Mouse (Mus musculus): ENCODE measurements at regions not wholly inside any gene's neighbourhood (a gene's known extent, or its start where the extent isn't known, plus 50 kb on each side); places are given as distances from the start of the nearest gene placed in this dataset.

DNA sequence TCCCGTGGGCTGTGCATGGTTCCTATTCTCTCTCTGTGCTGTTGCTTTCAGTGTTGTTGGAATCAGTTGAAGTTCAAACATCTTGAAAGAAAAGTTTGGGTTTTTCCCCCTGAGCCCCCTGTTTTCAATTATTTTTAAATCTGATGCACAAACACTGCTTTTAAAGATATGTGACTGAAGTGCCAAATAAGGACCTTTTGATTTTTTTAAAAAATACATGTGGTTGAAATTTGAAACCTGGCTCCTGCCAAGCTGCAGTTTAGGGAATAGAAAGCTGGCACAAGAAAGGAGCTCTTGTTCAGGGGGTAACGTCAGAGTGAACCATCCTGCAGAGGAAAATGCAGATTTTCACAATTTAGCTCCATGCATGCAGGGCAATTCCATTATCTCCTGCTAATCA lies 509.4 kb upstream of the Intu start:
- Histone ChIP-seq H3K4me2 (replicated peaks; ENCODE audit: low read depth, low read length) (no peak overlapping the region), H3K4me1 (ENCODE audit: control insufficient read depth, insufficient read depth, low read length) (no peaks in the 10 kb centered on the region), H3K4me3 (ENCODE audit: low read length) (no peak overlapping the region), H3K36me3 (ENCODE audit: control insufficient read depth, insufficient read depth, low read length) (no peaks in the 10 kb centered on the region), H3K9me3 (ENCODE audit: control insufficient read depth, low read length) (no peaks in the 10 kb centered on the region), H3K27ac (ENCODE audit: low read depth, low read length) (no peak overlapping the region), H3K27me3 (ENCODE audit: control insufficient read depth, insufficient read depth, low read length) (no peaks in the 10 kb centered on the region), H3K9ac (ENCODE audit: low read depth, low read length) (no peak overlapping the region)
- WGBS = 44% methylated on average over 2 of the region's 2 CpGs
- no peak for ATAC-seq (ENCODE audit: low FRiP score, low TSS enrichment)

DNA sequence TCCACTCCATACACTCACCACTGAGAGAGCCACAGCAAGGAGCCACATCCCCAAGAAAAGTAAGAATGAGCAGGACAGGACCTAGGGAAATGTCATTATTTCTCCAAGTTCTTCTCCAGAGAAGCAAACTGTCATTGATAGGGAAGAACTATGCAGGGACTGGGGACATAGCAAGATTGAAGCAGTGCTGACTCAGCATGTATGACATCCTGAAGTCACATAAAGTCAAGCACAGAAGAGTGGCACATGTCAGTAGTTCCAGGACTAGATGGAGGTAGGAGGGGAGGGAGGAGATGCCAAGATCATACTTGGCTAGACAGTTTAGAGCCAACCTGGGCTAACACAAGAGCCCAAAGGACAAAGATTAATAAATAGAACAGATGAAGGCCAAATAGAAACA lies 503.4 kb upstream of the Intu start:
- Histone ChIP-seq H3K27ac (ENCODE audit: low read depth, low read length) (no peak overlapping the region), H3K36me3 (ENCODE audit: control insufficient read depth, insufficient read depth, low read length) (no peaks in the 10 kb centered on the region), H3K4me3 (ENCODE audit: low read length) (no peak overlapping the region), H3K9ac (ENCODE audit: low read depth, low read length) (no peak overlapping the region), H3K4me1 (ENCODE audit: control insufficient read depth, insufficient read depth, low read length) (no peaks in the 10 kb centered on the region), H3K9me3 (ENCODE audit: control insufficient read depth, low read length) (no peaks in the 10 kb centered on the region), H3K4me2 (replicated peaks; ENCODE audit: low read depth, low read length) (no peak overlapping the region), H3K27me3 (ENCODE audit: control insufficient read depth, insufficient read depth, low read length) (no peaks in the 10 kb centered on the region)
- no peak for ATAC-seq (ENCODE audit: low FRiP score, low TSS enrichment)

DNA sequence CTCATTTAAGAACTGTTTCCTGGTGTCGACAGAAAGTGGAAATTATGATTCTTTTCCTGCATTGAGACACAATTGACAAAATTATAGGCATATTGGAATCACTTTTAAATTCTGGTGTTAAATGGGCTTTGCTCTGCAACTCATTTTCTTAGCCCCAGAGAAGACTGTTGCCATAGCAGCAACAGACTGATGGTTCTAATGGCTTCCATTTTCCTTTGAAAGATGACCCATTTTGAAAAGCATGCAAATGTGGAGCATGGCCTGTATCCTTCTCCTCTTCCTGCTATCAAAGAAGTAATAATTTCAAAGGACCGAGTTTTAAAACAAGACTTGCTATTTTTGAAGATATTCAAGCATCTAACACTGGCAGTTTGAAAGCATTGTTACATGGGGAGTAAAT lies 494.9 kb upstream of the Intu start:
- Histone ChIP-seq H3K36me3 (ENCODE audit: control insufficient read depth, insufficient read depth, low read length) (no peaks in the 10 kb centered on the region), H3K27me3 (ENCODE audit: control insufficient read depth, insufficient read depth, low read length) (no peaks in the 10 kb centered on the region), H3K4me1 (ENCODE audit: control insufficient read depth, insufficient read depth, low read length) (no peaks in the 10 kb centered on the region), H3K9ac (ENCODE audit: low read depth, low read length) (no peak overlapping the region), H3K9me3 (ENCODE audit: control insufficient read depth, low read length) (no peaks in the 10 kb centered on the region), H3K4me3 (ENCODE audit: low read length) (no peak overlapping the region), H3K27ac (ENCODE audit: low read depth, low read length) (no peak overlapping the region), H3K4me2 (replicated peaks; ENCODE audit: low read depth, low read length) (no peak overlapping the region)
- no peak for ATAC-seq (ENCODE audit: low FRiP score, low TSS enrichment)
- 85% methylated on average over 2 of the region's 2 CpGs for WGBS

DNA sequence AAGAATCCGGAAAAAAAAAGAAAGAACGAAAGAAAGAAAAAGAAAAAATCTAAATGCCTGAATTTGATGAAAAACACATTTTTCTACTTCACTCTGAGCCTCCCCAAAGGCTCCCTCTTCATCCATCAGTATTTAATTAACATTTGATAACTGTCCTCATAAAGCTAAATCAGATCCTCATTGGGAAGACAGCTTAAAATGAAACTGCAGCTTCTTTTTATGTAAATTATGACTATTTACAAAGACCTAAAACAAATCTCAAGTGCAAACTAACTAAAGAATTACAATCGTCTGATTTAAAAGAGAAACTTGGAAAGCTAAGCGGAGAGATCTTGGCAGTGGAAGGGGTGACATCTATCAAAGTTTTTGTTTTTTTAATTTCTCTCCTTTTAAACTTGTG lies 481.4 kb upstream of the Intu start:
- ATAC-seq (ENCODE audit: low FRiP score, low TSS enrichment) = no peak
- Histone ChIP-seq H3K4me3 (ENCODE audit: low read length) (no peak overlapping the region), H3K27ac (ENCODE audit: low read depth, low read length) (no peak overlapping the region), H3K9ac (ENCODE audit: low read depth, low read length) (no peak overlapping the region), H3K36me3 (ENCODE audit: control insufficient read depth, insufficient read depth, low read length) (no peaks in the 10 kb centered on the region), H3K27me3 (ENCODE audit: control insufficient read depth, insufficient read depth, low read length) (no peaks in the 10 kb centered on the region), H3K4me2 (replicated peaks; ENCODE audit: low read depth, low read length) (no peak overlapping the region), H3K9me3 (ENCODE audit: control insufficient read depth, low read length) (no peaks in the 10 kb centered on the region), H3K4me1 (ENCODE audit: control insufficient read depth, insufficient read depth, low read length) (no peaks in the 10 kb centered on the region)
- 54% methylated on average over 4 of the region's 4 CpGs for WGBS

DNA sequence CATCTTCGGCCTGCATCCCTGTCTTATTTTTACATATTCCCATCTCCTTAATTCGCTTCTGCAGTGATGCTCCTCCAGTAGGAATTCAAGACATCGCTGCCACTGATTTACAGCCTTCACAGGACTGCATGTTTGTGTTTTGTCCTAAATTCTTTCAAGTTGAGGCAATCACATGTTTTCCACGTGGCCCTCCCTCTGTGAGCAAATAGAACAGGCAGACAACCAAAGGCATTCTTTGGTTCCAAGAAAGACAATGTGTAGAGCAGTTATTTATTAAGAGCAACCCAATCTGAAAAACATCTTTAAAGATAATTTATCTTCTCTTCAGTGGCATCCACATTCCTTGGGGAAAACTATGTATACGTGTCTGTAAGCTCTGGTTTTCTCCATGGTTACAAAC lies 472.8 kb upstream of the Intu start:
- Histone ChIP-seq H3K27me3 (ENCODE audit: control insufficient read depth, insufficient read depth, low read length) (no peaks in the 10 kb centered on the region), H3K9me3 (ENCODE audit: control insufficient read depth, low read length) (no peaks in the 10 kb centered on the region), H3K9ac (ENCODE audit: low read depth, low read length) (no peak overlapping the region), H3K4me3 (ENCODE audit: low read length) (no peak overlapping the region), H3K36me3 (ENCODE audit: control insufficient read depth, insufficient read depth, low read length) (no peaks in the 10 kb centered on the region), H3K27ac (ENCODE audit: low read depth, low read length) (no peak overlapping the region), H3K4me1 (ENCODE audit: control insufficient read depth, insufficient read depth, low read length) (no peaks in the 10 kb centered on the region), H3K4me2 (replicated peaks; ENCODE audit: low read depth, low read length) (no peak overlapping the region)
- ATAC-seq (ENCODE audit: low FRiP score, low TSS enrichment) = no peak
- 66% methylated on average over 5 of the region's 5 CpGs for WGBS

DNA sequence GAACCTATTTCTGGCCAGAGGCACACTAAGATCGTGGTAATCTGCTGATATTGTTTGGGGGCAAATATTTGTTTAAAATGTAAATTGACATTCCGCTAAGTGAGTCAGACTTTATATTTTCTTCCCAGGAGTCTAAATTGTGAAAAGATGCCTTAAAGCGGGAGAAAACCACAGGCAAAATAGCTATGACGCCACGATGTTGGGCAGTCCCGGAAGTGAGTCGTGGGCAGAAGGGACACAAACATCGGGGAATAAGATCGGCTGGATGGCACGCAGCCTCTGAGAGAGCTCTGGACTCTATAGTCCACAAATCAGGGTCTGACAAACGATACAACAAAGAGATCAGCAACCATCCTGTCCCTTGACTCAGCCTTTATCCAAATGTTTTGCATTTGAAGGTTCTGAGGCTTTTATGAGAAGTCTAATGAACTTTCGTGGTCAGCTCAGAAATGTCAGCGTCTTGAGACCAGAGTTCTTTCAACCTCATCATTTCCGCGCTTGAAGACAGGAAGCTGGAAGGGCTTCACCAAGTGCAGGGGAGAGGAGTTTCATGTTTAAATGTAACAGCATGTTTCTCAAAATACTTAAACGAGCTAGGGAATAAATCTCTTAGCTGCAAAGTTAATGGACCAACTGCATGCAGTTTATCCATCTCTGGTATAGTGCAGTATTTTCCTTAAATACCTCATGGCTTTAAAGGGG lies 472.2 kb upstream of the Intu start:
- no peaks in the 10 kb centered on the region for H3K9me3 ChIP-seq (ENCODE audit: control insufficient read depth, low read length)
- 48% methylated on average over 16 of the region's 16 CpGs for WGBS
- no peak overlapping the region for H3K9ac ChIP-seq (ENCODE audit: low read depth, low read length)
- H3K4me2 ChIP-seq (replicated peaks; ENCODE audit: low read depth, low read length) = no peak overlapping the region; the same call in 1 of the 2 replicates
- H3K4me1 ChIP-seq (ENCODE audit: control insufficient read depth, insufficient read depth, low read length) = no peaks in the 10 kb centered on the region
- no peaks in the 10 kb centered on the region for H3K27me3 ChIP-seq (ENCODE audit: control insufficient read depth, insufficient read depth, low read length)
- H3K27ac ChIP-seq (ENCODE audit: low read depth, low read length) = no peak overlapping the region
- no peak for ATAC-seq (ENCODE audit: low FRiP score, low TSS enrichment)
- no peaks in the 10 kb centered on the region for H3K36me3 ChIP-seq (ENCODE audit: control insufficient read depth, insufficient read depth, low read length)
- H3K4me3 ChIP-seq (ENCODE audit: low read length) = no peak overlapping the region

DNA sequence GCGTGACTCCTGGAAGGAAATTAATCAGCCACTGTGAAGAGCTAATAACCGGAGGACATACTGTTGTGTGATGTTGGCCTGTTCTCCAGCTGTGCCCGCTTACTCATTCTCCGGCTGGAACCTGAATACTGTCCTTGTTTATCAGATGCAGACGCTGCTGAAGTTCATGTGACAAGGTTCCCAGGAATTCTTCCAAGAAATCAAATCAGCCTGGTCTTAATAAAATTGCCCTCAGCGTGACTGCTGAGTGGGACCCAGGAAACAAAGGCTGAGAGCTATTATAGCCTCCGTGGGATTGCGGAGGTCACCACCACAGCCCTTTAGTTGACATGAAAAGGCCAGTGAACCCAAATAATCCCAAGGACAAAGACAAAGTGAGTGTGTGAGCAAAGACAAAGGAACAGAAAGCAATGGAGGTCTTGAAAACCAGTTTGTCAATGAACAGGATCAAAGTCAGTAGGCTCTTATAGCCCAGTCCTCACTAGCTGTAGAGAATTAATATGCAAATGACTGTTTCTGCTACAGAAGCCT lies 460.9 kb upstream of the Intu start:
- Histone ChIP-seq H3K4me3 (ENCODE audit: low read length) (no peak overlapping the region), H3K9ac (ENCODE audit: low read depth, low read length) (no peak overlapping the region), H3K36me3 (ENCODE audit: control insufficient read depth, insufficient read depth, low read length) (no peaks in the 10 kb centered on the region), H3K27ac (ENCODE audit: low read depth, low read length) (no peak overlapping the region), H3K27me3 (ENCODE audit: control insufficient read depth, insufficient read depth, low read length) (no peaks in the 10 kb centered on the region), H3K9me3 (ENCODE audit: control insufficient read depth, low read length) (no peaks in the 10 kb centered on the region), H3K4me2 (replicated peaks; ENCODE audit: low read depth, low read length) (no peak overlapping the region), H3K4me1 (ENCODE audit: control insufficient read depth, insufficient read depth, low read length) (no peaks in the 10 kb centered on the region)
- ATAC-seq (ENCODE audit: low FRiP score, low TSS enrichment) = no peak
- 66% methylated on average over 8 of the region's 8 CpGs for WGBS

DNA sequence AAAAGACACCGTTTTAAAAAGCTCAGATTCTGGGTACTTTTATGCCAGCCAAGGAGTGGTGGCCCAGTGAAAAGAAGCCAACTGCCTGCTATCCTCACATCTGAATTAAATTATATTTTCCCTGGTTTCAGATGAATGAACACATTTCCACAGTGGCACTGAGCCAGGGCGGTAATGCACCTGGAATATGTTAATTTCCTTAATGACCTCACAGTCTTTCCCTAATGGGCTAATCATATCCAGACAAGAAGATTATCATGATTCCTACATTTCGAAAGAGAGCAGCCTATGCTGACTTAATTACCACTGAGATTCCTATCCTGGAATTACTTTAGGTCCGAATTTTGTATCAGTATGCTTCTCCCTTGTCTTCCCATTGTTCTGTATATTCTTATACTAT lies 454.3 kb upstream of the Intu start:
- H3K27ac ChIP-seq (ENCODE audit: low read depth, low read length) = no peak overlapping the region
- H3K9ac ChIP-seq (ENCODE audit: low read depth, low read length) = no peak overlapping the region
- no peaks in the 10 kb centered on the region for H3K4me1 ChIP-seq (ENCODE audit: control insufficient read depth, insufficient read depth, low read length)
- whole genome bisulfite sequencing = 75% methylated on average over 4 of the region's 4 CpGs
- no peak for ATAC-seq (ENCODE audit: low FRiP score, low TSS enrichment)
- H3K4me3 ChIP-seq (ENCODE audit: low read length) = no peak overlapping the region
- H3K36me3 ChIP-seq (ENCODE audit: control insufficient read depth, insufficient read depth, low read length) = no peaks in the 10 kb centered on the region
- H3K4me2 ChIP-seq (replicated peaks; ENCODE audit: low read depth, low read length) = no peak overlapping the region
- no peaks in the 10 kb centered on the region for H3K9me3 ChIP-seq (ENCODE audit: control insufficient read depth, low read length)
- H3K27me3 ChIP-seq (ENCODE audit: control insufficient read depth, insufficient read depth, low read length) = no peaks in the 10 kb centered on the region

DNA sequence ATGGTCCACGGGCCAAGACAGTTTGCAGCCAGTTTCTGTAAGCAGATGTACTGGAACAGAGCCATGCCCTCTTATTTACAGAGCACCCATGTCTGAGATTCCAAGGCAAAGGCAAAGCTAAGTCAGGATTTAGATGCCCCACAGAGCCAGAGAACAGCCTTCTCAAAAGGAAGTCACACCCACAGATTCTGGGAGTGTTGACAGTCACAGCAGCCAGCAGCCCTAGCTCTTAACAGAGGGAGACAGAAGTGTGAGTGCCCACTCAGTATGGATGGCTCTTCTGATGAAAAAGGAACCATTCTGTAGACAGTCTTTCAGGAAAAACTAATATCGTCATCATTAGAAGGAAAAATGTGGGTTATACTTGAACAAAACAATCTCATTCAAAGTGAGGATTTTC lies 446.0 kb upstream of the Intu start:
- WGBS = 89% methylated on average over 2 of the region's 2 CpGs
- Histone ChIP-seq H3K27me3 (ENCODE audit: control insufficient read depth, insufficient read depth, low read length) (no peaks in the 10 kb centered on the region), H3K4me2 (replicated peaks; ENCODE audit: low read depth, low read length) (no peak overlapping the region)

More for the DNA sequence above, 446.0 kb upstream of the Intu start:
- H3K9ac ChIP-seq (ENCODE audit: low read depth, low read length) = no peak overlapping the region
- ATAC-seq (ENCODE audit: low FRiP score, low TSS enrichment) = no peak
- H3K9me3 ChIP-seq (ENCODE audit: control insufficient read depth, low read length) = no peaks in the 10 kb centered on the region
- no peaks in the 10 kb centered on the region for H3K36me3 ChIP-seq (ENCODE audit: control insufficient read depth, insufficient read depth, low read length)
- no peak overlapping the region for H3K27ac ChIP-seq (ENCODE audit: low read depth, low read length)
- no peaks in the 10 kb centered on the region for H3K4me1 ChIP-seq (ENCODE audit: control insufficient read depth, insufficient read depth, low read length)
- H3K4me3 ChIP-seq (ENCODE audit: low read length) = no peak overlapping the region
